Mouse (Mus musculus): ENCODE data around the gene AU022252. TPM values are rescaled to one million over a fixed set of nuclear protein-coding genes. Genes with fewer than 3 reads are reported as not detected.
"Not testable (repeated sequence)": the region's sequence is repeated elsewhere in the genome, so short reads cannot be mapped to it uniquely, and the experiment has no call there.

Gene AU022252
- 10 to 100 TPM; 24.9 to 25.6 TPM for total RNA-seq (2021)
- long read RNA-seq, experiment 1, full-length matches to known transcripts = 24 of 29 reads
- long read RNA-seq, experiment 1, partial matches to known transcripts = 4 of 29 reads
- long read RNA-seq, experiment 1, other reads (novel, unspliced or antisense) = 1 of 29 reads
- long read RNA-seq, experiment 2, full-length matches to known transcripts = 4 of 11 reads
- long read RNA-seq, experiment 2, partial matches to known transcripts = 2 of 11 reads
- long read RNA-seq, experiment 2, other reads (novel, unspliced or antisense) = 5 of 11 reads

DNA sequence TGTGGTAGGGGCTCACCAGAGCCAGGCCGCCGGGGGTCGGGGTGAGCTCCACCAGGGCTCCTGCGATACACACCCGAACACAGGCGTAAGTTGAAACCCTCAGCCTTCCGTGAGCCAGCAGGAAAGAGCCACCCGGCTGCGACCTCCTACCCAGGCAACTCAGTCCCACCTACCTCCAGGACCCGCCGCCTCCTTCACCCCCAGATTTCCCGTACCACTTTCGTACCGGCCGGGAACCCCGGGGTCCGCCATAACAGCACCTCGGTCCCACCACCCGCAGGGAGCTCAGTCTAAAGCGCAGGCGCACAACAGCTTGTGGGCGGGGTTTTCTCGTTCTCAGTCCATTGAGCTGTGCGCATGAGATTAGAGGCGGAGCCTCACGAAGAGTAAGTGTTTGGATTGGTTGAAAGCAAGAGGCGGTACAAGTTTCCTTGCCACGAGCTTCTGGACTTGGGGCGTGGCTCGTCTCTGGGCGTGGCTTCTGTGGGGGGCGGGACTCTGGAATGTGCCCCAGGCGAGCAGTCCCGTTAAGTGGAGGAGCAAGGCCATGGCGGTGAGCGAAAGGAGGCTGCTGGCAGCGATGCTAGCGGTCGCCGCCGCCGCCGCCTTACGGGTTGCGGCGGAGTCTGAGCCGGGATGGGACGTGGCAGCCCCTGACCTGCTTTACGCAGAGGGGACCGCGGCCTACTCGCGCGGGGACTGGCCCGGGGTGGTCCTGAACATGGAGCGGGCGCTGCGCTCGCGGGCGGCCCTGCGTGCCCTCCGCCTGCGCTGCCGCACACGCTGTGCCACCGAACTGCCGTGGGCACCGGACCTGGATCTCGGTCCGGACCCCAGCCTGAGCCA, at the start of gene AU022252, which contains the start of gene P3h1:
Gene AU022252, minus strand, starts transcription at position 303 of the 846 bp plus-strand sequence.
Gene P3h1, plus strand, starts transcription at position 506 of the 846 bp plus-strand sequence.
- DNase-seq = peak; percentile 98

- not testable (repeated sequence) for DNase-seq
Observed at GRCm38 (mm10) chr4:119278784-119279183, 46.3 kb upstream of the AU022252 start.

GRCm38 (mm10) chr4:119275726-119276125, 43.2 kb upstream of the AU022252 start:
- no peak for DNase-seq

- DNase-seq = no peak
Observed at GRCm38 (mm10) chr4:119275226-119275625, 42.7 kb upstream of the AU022252 start.

DNA sequence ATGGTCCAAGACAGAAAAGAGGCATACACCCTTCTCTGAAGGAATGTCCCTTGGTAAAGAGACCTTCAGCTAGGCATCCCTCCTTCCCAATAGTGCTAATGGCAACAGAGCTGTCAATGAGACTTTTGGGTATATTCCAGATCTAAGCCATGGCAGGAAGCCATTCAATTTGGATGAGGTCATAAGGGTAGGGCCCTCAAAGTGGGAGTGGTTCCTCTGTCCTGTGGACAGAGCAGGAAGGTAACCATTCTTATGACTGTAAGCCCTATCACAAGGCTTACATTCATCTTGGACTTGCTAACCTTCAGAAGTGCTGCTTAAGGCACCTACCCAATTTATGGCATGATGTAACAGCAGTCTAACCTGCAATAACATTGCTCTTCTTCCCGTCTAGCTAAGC, 42.1 kb upstream of the AU022252 start:
- peak; percentile 37 for DNase-seq

GRCm38 (mm10) chr4:119266606-119267005, 34.1 kb upstream of the AU022252 start:
- no peak for DNase-seq

GRCm38 (mm10) chr4:119263459-119263858, 30.9 kb upstream of the AU022252 start:
- no peak for DNase-seq

DNA sequence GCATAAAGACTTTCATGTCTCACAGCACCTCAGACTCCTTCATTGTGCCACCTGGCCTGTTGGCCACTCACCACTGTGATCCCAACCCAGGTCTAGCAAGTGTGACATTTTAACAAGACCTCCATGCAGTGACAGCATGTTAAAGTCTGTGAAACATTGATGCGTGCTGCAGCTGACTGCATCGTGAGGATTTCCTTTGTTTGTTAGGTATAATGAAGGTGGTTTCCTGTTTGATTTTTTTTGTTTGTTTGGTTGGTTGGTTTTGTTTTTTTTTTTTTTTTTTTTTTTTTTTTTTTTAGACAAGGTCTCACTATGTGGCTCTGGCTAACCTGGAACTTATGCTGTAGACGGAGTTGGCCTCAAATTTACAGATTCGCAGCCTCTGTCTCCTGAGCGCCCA, 30.0 kb upstream of the AU022252 start:
- no peak for DNase-seq

DNA sequence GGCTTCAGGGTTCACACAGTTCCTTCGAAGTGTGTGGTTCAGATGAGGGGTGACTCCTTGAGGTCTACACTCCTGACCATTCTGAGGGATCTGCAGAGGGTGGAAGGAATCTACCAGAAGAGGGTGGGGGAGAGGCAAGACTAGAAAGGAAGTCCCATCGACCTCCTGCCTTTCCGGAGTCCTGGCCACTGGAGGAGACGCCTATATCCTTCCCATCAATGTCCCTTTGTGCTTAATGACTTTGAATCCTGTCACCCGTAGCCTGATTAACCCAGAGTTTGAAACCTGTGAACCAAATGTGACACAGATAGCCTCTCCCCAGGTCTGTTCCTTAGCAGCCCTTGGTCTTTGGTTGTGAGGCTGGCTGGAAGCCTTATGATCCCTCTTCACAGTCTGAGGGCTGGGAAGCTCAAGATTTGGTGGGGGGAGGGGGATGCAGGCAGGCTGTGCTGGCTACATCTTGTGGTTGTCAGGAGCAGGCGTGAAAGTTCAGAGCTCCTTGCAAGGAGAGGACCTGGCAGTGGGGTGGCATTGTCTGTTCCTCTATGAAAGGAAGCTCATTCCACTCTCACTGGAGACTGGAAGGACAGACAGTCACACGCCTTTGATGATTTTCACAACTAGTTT, 28.7 kb upstream of the AU022252 start:
- DNase-seq = no peak

GRCm38 (mm10) chr4:119259344-119260254, 27.1 kb upstream of the AU022252 start:
- no peak for DNase-seq

- DNase-seq = no peak
Observed at GRCm38 (mm10) chr4:119257083-119257482, 24.6 kb upstream of the AU022252 start.

- DNase-seq = no peak
Observed at GRCm38 (mm10) chr4:119255351-119255750, 22.8 kb upstream of the AU022252 start, which contains the start of gene Cldn19. Gene Cldn19, plus strand, starts transcription at chr4:119255414.

GRCm38 (mm10) chr4:119254012-119254618, 21.6 kb upstream of the AU022252 start:
- no peak for DNase-seq

DNA sequence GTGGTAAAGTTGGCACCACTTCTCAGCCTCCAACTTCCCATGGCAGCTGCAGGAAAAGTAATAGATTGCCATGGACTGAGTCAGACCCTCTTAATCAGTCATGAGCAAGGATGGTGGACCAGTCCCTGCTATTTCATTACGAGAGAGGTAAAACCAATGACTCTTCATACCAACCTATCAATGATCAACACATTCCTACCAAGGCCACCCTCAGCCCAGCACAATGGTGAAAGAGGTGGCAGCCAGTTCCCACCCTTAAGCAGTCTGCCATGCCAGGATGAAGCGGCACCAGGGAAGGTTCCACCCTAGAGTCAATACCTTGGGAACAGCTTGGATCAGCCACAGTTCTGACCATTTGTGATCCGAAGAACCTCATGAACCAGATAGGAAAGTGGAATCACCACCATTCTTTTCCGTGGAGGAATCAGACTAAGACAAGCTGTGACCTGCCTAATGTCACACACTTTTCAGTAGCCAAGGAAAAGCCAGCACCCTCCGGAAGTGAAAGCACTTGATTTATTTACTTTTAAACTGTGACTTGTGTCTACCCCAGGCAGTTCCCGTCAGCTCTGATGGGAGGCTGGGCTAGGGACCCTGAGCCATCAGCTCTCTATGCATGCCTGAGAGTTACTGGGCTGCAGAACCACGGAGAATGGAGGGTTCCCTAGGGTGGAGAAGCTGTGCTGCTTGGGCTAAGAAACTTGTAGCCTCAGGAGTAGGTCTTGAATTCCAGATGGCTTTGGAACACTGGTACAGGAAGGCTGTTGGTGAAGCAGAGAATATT, 19.7 kb upstream of the AU022252 start:
- DNase-seq = no peak

- DNase-seq = no peak
Observed at GRCm38 (mm10) chr4:119248407-119248965, 16.0 kb upstream of the AU022252 start.

GRCm38 (mm10) chr4:119247462-119248235, 15.1 kb upstream of the AU022252 start:
- peak; percentile 89 for DNase-seq

- DNase-seq = no peak
Observed at GRCm38 (mm10) chr4:119246688-119247225, 14.2 kb upstream of the AU022252 start.

DNA sequence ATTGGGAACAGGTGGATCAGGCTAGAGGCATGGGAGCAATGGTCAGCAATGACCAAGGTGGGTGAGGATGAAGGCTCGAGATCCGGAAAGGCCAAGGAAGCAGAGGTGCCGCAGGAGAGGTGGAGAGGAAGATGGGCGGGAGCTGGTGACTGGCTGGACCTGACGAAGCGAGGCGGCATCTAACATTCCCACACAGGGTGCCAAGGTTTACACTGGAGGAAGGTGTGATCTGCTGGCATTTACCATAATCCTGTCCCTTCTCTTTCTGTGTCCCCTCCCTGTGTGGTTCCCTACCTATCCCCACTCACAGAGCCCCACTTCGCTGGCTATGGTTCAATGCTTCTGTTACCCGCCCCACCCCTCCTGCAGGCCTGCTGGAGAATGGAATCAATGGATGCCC, 13.4 kb upstream of the AU022252 start:
- DNase-seq = no peak

DNA sequence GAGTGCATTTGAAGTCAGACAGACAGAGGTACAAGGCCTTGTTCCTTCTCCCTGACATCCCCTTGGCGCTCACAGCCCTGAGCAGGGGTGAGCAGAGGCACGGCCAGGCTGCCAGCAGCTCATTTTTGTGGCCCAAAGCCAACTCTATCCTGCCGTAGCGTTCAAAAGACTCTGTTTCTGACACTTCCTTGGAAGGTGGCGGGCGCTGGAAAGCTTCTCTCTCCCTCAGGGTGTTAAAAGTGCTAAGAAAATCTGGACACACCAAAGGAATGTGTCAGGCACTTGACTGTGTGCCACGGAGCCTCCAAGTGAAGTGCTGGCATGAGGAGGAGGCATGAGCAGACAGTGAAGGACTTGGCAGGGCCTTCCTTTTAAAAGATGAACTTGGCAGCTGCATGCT, 13.0 kb upstream of the AU022252 start:
- DNase-seq = peak; percentile 64
